Mouse (Mus musculus) adipocyte (in vitro differentiated cells): ENCODE measurements around the gene Slc23a2.

Experiments
- DNase-seq: peaks from one replicate; pipeline ENCODE4 v3.0.0-alpha.2; 2016; ENCODE audit warnings: low spot score

Gene Slc23a2

GRCm38 (mm10) chr2:132144971-132145691 lies at the start of gene Slc23a2:
TSS of gene Slc23a2 (minus strand) at chr2:132145108.
- DNase-seq, result peak; percentile 24

- DNase-seq, result no peak
Observed at GRCm38 (mm10) chr2:132190602-132191161, 45.8 kb upstream of the Slc23a2 start.

- no peak for DNase-seq
Observed at GRCm38 (mm10) chr2:132183874-132184273, 39.0 kb upstream of the Slc23a2 start.

DNA sequence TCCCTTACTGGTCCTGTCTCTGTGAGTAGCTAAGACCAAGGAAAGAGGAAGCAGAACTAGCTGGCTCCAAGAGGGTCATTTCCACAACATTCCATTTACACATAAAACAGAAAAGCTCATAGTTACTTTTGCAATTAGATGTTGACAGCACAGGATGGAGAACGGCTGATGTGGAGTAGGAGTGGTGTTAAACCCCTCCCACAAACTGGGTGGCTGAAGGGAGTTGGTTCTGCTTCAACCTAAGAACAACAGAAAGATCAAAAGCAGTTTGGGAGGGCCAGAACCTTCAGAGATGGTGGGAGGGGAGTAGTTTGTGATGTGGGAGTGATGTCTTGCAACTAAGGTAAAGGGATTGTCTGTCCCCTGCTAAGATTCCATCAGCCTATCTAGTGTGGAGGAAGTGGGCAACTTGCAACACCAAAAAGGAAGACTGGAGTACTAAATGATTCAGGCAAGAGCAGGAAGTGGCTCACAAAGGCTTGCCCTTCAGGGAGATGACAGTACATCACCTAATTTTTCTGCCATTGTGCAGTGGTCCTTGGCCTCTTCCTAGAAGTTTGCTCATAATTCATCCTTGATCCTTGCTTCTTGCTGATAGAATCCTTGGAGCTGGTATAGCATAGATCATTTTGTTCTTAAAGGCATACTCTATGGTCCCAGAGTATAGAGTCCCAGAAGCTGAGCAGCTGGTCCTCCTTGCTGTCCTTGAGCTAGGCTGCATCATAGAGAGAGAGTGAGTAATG lies 35.7 kb upstream of the Slc23a2 start:
- no peak for DNase-seq

- DNase-seq, result no peak
Observed at GRCm38 (mm10) chr2:132179371-132179770, 34.5 kb upstream of the Slc23a2 start.

GRCm38 (mm10) chr2:132177406-132177805 lies 32.5 kb upstream of the Slc23a2 start:
- DNase-seq, result no peak

DNA sequence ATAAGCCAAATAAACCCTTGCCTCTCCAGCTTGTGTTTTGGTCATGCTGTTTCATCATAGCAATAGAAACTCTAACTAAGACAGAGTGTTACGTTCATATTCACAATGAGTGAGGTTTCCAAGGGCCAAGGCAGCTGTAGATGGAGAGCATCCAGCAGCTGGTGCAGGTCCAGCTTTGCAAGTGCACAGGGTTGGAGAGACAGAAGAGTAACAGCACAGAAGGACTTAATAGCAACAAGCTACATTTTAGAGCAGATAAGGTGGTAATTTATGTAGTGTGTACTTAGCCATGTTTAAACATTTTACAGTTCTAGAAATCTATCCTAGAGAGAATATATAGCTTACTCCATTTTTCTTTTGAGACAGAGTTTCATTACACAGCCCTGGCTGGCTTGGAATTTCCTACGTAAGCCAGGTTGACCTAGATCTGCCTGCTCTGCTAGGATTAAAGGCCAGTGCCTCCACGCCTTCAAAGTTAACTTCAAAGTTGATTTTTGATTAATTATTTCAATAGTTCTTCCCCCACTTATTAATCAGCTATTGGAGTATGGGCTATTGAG lies 31.5 kb upstream of the Slc23a2 start:
- peak; percentile 86 for DNase-seq

DNA sequence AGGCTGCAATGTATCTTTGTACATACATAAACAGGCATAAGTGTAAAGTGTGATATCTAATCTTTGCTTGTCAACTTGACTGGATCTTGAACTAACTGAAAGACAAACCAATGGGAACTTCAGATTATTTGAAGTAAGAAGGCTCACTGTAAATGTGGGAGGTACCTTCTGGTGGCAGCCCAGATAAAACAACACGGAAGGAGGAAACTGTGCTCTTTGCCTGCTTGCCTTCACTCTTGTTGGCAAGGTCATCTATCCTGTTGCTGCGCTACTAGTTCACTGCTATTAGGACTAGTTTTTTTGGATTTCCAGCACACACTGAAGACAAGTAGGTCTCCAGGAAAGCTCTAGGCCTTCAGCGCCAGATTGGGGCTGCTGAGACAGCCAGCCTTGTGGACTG lies 29.1 kb upstream of the Slc23a2 start:
- DNase-seq, result no peak

DNA sequence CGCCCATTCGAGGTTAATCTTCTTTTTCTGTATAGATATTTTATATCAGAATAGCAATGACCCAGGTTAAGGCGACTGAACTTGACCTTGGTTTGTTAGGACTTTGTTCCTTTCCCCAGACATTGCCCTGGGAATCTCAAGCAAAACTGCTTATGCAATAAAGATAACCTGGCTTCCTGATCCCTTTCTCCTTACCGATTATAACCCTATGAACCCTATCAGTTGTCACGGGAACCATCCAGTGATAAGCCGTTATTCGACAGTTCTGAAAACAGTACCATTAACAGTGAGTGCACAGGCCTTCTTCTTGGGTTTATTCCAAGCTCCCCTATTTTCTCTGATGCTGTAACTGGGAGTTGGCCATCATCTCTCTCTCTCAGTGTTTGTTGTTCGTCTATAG lies 27.0 kb upstream of the Slc23a2 start:
- DNase-seq, result no peak

DNA sequence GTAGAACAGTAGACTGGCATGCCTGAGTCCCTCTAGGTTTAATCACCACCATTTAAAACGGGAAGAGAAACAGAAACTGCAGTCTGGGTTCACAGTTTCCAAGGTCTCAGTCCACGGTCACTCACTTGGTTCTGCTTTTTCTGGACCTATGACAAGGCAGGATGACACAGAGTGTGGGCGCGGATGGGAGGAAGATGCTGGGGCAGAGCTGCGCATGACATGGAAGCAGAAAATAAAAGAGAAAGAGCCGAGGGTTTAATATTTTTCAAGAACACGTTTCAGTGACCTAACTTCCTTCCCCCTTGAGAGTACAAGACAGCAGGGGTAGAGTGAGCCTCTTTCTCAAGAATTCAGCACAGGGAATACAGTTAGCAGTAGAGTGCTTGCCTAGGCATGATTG lies 24.2 kb upstream of the Slc23a2 start:
- DNase-seq, result no peak

GRCm38 (mm10) chr2:132163626-132164025 lies 18.7 kb upstream of the Slc23a2 start:
- DNase-seq, result no peak

- DNase-seq, result no peak
Observed at GRCm38 (mm10) chr2:132157482-132157881, 12.6 kb upstream of the Slc23a2 start.

GRCm38 (mm10) chr2:132152670-132153069 lies 7.8 kb upstream of the Slc23a2 start:
- peak; percentile 24 for DNase-seq

- no peak for DNase-seq
Observed at GRCm38 (mm10) chr2:132151592-132151991, 6.7 kb upstream of the Slc23a2 start.

DNA sequence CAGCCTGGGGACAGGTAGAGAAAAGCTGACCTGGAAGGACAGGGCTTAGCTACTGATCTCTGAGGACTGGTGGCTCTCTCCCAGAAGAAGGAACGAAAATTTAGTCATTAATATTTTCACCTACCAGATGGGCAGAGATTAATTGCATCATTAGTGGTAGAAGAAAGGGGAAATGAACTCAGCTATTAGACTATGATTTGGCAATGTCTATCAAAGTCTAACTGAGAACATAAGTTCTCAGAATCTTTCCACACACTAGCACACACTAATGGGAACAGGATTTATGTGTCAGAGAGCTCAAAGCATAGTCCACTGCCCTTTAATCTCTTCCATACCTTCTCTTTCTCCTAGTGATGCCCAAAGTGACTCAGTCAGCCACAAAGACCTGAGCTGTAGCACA lies 6.0 kb upstream of the Slc23a2 start:
- no peak for DNase-seq

DNA sequence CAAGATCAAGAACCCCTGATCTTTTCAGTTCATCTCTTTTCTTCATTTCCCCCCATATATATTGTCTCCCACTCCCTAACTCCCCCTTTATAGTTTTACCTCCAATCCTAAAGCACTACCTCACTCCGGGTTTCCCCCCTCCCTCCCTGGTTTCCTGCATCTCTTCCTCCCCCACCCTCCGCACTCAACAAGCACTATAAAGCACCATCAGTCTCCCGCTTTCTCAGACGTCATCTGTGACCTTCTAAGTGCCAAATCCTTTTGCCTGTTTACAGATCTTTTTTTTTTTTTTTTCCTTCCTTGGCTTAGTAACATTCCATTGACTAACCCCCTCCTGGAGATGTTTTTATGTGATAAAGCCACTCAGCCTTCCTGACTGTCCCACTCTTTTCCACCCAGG lies 1.6 kb upstream of the Slc23a2 start:
- DNase-seq, result no peak

GRCm38 (mm10) chr2:132143943-132144927 lies 673 bp downstream of the Slc23a2 start:
- no peak for DNase-seq

DNA sequence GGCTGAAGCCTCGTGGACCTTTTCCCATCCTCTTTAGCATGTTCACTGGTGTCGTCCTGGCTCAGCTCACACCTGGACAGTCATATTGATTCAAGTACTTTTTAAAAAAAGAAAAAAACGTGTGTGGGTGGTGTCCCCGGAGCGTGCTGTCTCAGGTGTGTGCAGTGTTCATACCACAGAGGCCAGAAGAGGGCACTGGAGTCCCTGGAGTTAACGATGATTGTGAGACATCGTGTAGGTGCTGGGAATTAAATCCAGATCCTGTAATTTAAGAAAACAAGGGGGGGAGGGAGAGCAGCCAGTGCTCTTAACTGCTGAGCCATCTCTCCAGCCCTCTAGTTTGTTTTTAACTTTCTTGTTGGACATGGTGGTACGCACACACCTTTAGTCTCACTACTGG lies 2.3 kb downstream of the Slc23a2 start:
- DNase-seq, result no peak

GRCm38 (mm10) chr2:132140536-132140935 lies 4.4 kb downstream of the Slc23a2 start:
- DNase-seq, result no peak

DNA sequence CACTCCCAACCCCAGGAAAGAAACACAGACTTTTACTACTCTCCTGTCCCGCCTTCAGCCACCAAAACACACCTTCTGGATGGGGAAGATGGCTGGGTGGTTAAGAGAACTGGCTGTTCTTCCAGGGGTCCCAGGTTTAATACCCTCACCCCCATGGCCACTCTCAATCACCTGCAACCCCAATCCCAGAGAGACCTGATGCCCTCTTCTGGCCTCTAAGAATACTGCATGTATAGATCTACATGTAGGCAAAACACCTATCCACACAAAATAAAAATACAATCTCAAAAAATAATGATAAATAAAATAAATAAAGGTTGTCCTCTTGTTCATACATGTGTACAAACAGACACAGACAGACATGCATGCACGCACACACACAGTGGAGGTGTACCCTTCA lies 5.8 kb downstream of the Slc23a2 start:
- no peak for DNase-seq

- DNase-seq, result no peak
Observed at GRCm38 (mm10) chr2:132135876-132136637, 8.9 kb downstream of the Slc23a2 start.
